Mouse (Mus musculus) erythroblast, embryonic 14.5 days (primary cell): ENCODE measurements at regions not wholly inside any gene's neighbourhood (a gene's known extent, or its start where the extent isn't known, plus 50 kb on each side); places are given as distances from the start of the nearest gene placed in this dataset.

Experiments
- GATA1 ChIP-seq: IDR thresholded peaks from 2 replicates; pipeline ENCODE4 v1.6.1; 2012; ENCODE audit warnings: low read length, inconsistent platforms, mixed read lengths
- TAL1 ChIP-seq: IDR thresholded peaks from 3 replicates; pipeline ENCODE4 v1.6.1; 2012; ENCODE audit warnings: low read length, inconsistent platforms, mixed read lengths

GRCm38 (mm10) chr6:31325621-31326020, 72.9 kb upstream of the Mkln1 start:
- TF ChIP-seq GATA1, result no peak
- no peak for TF ChIP-seq TAL1
